Mouse (Mus musculus): ENCODE measurements at regions not wholly inside any gene's neighbourhood (a gene's known extent, or its start where the extent isn't known, plus 50 kb on each side); places are given as distances from the start of the nearest gene placed in this dataset.

- no peaks in the 10 kb centered on the region for H3K4me1 ChIP-seq (ENCODE audit: control insufficient read depth, insufficient read depth, low read length)
- no peak overlapping the region for H3K9ac ChIP-seq (replicated peaks; ENCODE audit: low read length)
- H3K9me3 ChIP-seq (ENCODE audit: control insufficient read depth, low read length) = no peaks in the 10 kb centered on the region
- ATAC-seq (ENCODE audit: low FRiP score, low TSS enrichment) = no peak
- no peak overlapping the region for H3K4me3 ChIP-seq (replicated peaks; ENCODE audit: low read depth, low read length)
- 93% methylated on average over 5 of the region's 5 CpGs for WGBS
- H3K36me3 ChIP-seq (ENCODE audit: control insufficient read depth, insufficient read depth, low read length) = no peaks in the 10 kb centered on the region
- H3K27me3 ChIP-seq (ENCODE audit: control insufficient read depth, insufficient read depth, low read length) = no peaks in the 10 kb centered on the region
- no peak overlapping the region for H3K4me2 ChIP-seq (ENCODE audit: low read length)
- DNase-seq = no peak
- no peak overlapping the region for H3K27ac ChIP-seq (replicated peaks; ENCODE audit: low read depth, low read length)
Measured at GRCm38 (mm10) chr13:97705926-97706325, 54.5 kb downstream of the Gm10260 start.

- ATAC-seq (ENCODE audit: low FRiP score, low TSS enrichment) (no peak), DNase-seq (no peak)
- no peaks in the 10 kb centered on the region for H3K4me1 ChIP-seq (ENCODE audit: control insufficient read depth, insufficient read depth, low read length)
- H3K36me3 ChIP-seq (ENCODE audit: control insufficient read depth, insufficient read depth, low read length) = no peaks in the 10 kb centered on the region
- H3K27ac ChIP-seq (replicated peaks; ENCODE audit: low read depth, low read length) = no peak overlapping the region
- no peaks in the 10 kb centered on the region for H3K27me3 ChIP-seq (ENCODE audit: control insufficient read depth, insufficient read depth, low read length)
- H3K4me2 ChIP-seq (ENCODE audit: low read length) = no peak overlapping the region
- H3K9me3 ChIP-seq (ENCODE audit: control insufficient read depth, low read length) = no peaks in the 10 kb centered on the region
- 97% methylated on average over 4 of the region's 4 CpGs for WGBS
- H3K4me3 ChIP-seq (replicated peaks; ENCODE audit: low read depth, low read length) = no peak overlapping the region
- H3K9ac ChIP-seq (replicated peaks; ENCODE audit: low read length) = no peak overlapping the region
Measured at GRCm38 (mm10) chr13:97704541-97704940, 55.9 kb downstream of the Gm10260 start.

- ATAC-seq (ENCODE audit: low FRiP score, low TSS enrichment) (no peak), DNase-seq (no peak)
- H3K4me2 ChIP-seq (ENCODE audit: low read length) = no peak overlapping the region
- 86% methylated on average over 2 of the region's 2 CpGs for WGBS
- H3K9ac ChIP-seq (replicated peaks; ENCODE audit: low read length) = no peak overlapping the region
- H3K4me3 ChIP-seq (replicated peaks; ENCODE audit: low read depth, low read length) = no peak overlapping the region
- H3K36me3 ChIP-seq (ENCODE audit: control insufficient read depth, insufficient read depth, low read length) = no peaks in the 10 kb centered on the region
- H3K9me3 ChIP-seq (ENCODE audit: control insufficient read depth, low read length) = no peaks in the 10 kb centered on the region
- H3K4me1 ChIP-seq (ENCODE audit: control insufficient read depth, insufficient read depth, low read length) = no peaks in the 10 kb centered on the region
- no peak overlapping the region for H3K27ac ChIP-seq (replicated peaks; ENCODE audit: low read depth, low read length)
- no peaks in the 10 kb centered on the region for H3K27me3 ChIP-seq (ENCODE audit: control insufficient read depth, insufficient read depth, low read length)
Measured at GRCm38 (mm10) chr13:97698967-97699366, 61.5 kb downstream of the Gm10260 start.

GRCm38 (mm10) chr13:97698317-97698716 lies 62.1 kb downstream of the Gm10260 start:
- H3K4me3 ChIP-seq (replicated peaks; ENCODE audit: low read depth, low read length) = no peak overlapping the region
- no peak for ATAC-seq (ENCODE audit: low FRiP score, low TSS enrichment)
- WGBS = 85% methylated on average over 1 of the region's 1 CpGs

GRCm38 (mm10) chr13:97697262-97697661 lies 63.2 kb downstream of the Gm10260 start:
- Histone ChIP-seq H3K4me2 (ENCODE audit: low read length) (no peak overlapping the region), H3K4me3 (replicated peaks; ENCODE audit: low read depth, low read length) (no peak overlapping the region), H3K9me3 (ENCODE audit: control insufficient read depth, low read length) (no peaks in the 10 kb centered on the region), H3K9ac (replicated peaks; ENCODE audit: low read length) (no peak overlapping the region), H3K4me1 (ENCODE audit: control insufficient read depth, insufficient read depth, low read length) (no peaks in the 10 kb centered on the region), H3K27me3 (ENCODE audit: control insufficient read depth, insufficient read depth, low read length) (no peaks in the 10 kb centered on the region), H3K27ac (replicated peaks; ENCODE audit: low read depth, low read length) (no peak overlapping the region), H3K36me3 (ENCODE audit: control insufficient read depth, insufficient read depth, low read length) (no peaks in the 10 kb centered on the region)
- WGBS = 89% methylated on average over 10 of the region's 10 CpGs
- no peak for ATAC-seq (ENCODE audit: low FRiP score, low TSS enrichment)
- DNase-seq = no peak

More at GRCm38 (mm10) chr13:97698317-97698716, 62.1 kb downstream of the Gm10260 start:
- no peaks in the 10 kb centered on the region for H3K9me3 ChIP-seq (ENCODE audit: control insufficient read depth, low read length)
- DNase-seq = no peak
- no peaks in the 10 kb centered on the region for H3K27me3 ChIP-seq (ENCODE audit: control insufficient read depth, insufficient read depth, low read length)
- H3K36me3 ChIP-seq (ENCODE audit: control insufficient read depth, insufficient read depth, low read length) = no peaks in the 10 kb centered on the region
- H3K4me2 ChIP-seq (ENCODE audit: low read length) = no peak overlapping the region
- H3K9ac ChIP-seq (replicated peaks; ENCODE audit: low read length) = no peak overlapping the region
- no peak overlapping the region for H3K27ac ChIP-seq (replicated peaks; ENCODE audit: low read depth, low read length)
- H3K4me1 ChIP-seq (ENCODE audit: control insufficient read depth, insufficient read depth, low read length) = no peaks in the 10 kb centered on the region

- no peaks in the 10 kb centered on the region for H3K9me3 ChIP-seq (ENCODE audit: control insufficient read depth, low read length)
- no peak overlapping the region for H3K9ac ChIP-seq (replicated peaks; ENCODE audit: low read length)
- H3K4me1 ChIP-seq (ENCODE audit: control insufficient read depth, insufficient read depth, low read length) = no peaks in the 10 kb centered on the region
- DNase-seq (no peak), ATAC-seq (ENCODE audit: low FRiP score, low TSS enrichment) (no peak)
- H3K36me3 ChIP-seq (ENCODE audit: control insufficient read depth, insufficient read depth, low read length) = no peaks in the 10 kb centered on the region
- no peak overlapping the region for H3K27ac ChIP-seq (replicated peaks; ENCODE audit: low read depth, low read length)
- 49% methylated on average over 2 of the region's 2 CpGs for WGBS
- no peaks in the 10 kb centered on the region for H3K27me3 ChIP-seq (ENCODE audit: control insufficient read depth, insufficient read depth, low read length)
- no peak overlapping the region for H3K4me3 ChIP-seq (replicated peaks; ENCODE audit: low read depth, low read length)
- H3K4me2 ChIP-seq (ENCODE audit: low read length) = no peak overlapping the region
Measured at GRCm38 (mm10) chr13:97695022-97695421, 65.4 kb downstream of the Gm10260 start.

GRCm38 (mm10) chr13:97694356-97694990 lies 66.0 kb downstream of the Gm10260 start:
- Histone ChIP-seq H3K27ac (replicated peaks; ENCODE audit: low read depth, low read length) (0 out of 2 replicates have a peak overlapping the region, but pooled peaks have one; percentile 14), H3K4me1 (ENCODE audit: control insufficient read depth, insufficient read depth, low read length) (no peaks in the 10 kb centered on the region)

GRCm38 (mm10) chr13:97688310-97688886 lies 72.0 kb downstream of the Gm10260 start:
- 93% methylated on average over 12 of the region's 12 CpGs for WGBS
- Histone ChIP-seq H3K4me3 (replicated peaks; ENCODE audit: low read depth, low read length) (no peak overlapping the region), H3K27me3 (ENCODE audit: control insufficient read depth, insufficient read depth, low read length) (no peaks in the 10 kb centered on the region), H3K4me1 (ENCODE audit: control insufficient read depth, insufficient read depth, low read length) (no peaks in the 10 kb centered on the region), H3K9me3 (ENCODE audit: control insufficient read depth, low read length) (no peaks in the 10 kb centered on the region), H3K27ac (replicated peaks; ENCODE audit: low read depth, low read length) (no peak overlapping the region), H3K4me2 (ENCODE audit: low read length) (no peak overlapping the region), H3K36me3 (ENCODE audit: control insufficient read depth, insufficient read depth, low read length) (no peaks in the 10 kb centered on the region), H3K9ac (replicated peaks; ENCODE audit: low read length) (no peak overlapping the region)
- ATAC-seq (ENCODE audit: low FRiP score, low TSS enrichment) (no peak), DNase-seq (no peak)

More at GRCm38 (mm10) chr13:97694356-97694990, 66.0 kb downstream of the Gm10260 start:
- H3K4me2 ChIP-seq (ENCODE audit: low read length) = no peak overlapping the region
- no peaks in the 10 kb centered on the region for H3K27me3 ChIP-seq (ENCODE audit: control insufficient read depth, insufficient read depth, low read length)
- no peak overlapping the region for H3K4me3 ChIP-seq (replicated peaks; ENCODE audit: low read depth, low read length)
- 36% methylated on average over 9 of the region's 9 CpGs for WGBS
- H3K36me3 ChIP-seq (ENCODE audit: control insufficient read depth, insufficient read depth, low read length) = no peaks in the 10 kb centered on the region
- H3K9me3 ChIP-seq (ENCODE audit: control insufficient read depth, low read length) = no peaks in the 10 kb centered on the region
- DNase-seq (peak; percentile 63), ATAC-seq (ENCODE audit: low FRiP score, low TSS enrichment) (peak; percentile 76; the same call in 1 of the 2 replicates)
- H3K9ac ChIP-seq (replicated peaks; ENCODE audit: low read length) = no peak overlapping the region

- ATAC-seq (ENCODE audit: low FRiP score, low TSS enrichment) (no peak), DNase-seq (no peak)
- H3K36me3 ChIP-seq (ENCODE audit: control insufficient read depth, insufficient read depth, low read length) = no peaks in the 10 kb centered on the region
Measured at GRCm38 (mm10) chr13:97683836-97684235, 76.6 kb downstream of the Gm10260 start.

More at GRCm38 (mm10) chr13:97683836-97684235, 76.6 kb downstream of the Gm10260 start:
- Histone ChIP-seq H3K9me3 (ENCODE audit: control insufficient read depth, low read length) (no peaks in the 10 kb centered on the region), H3K4me1 (ENCODE audit: control insufficient read depth, insufficient read depth, low read length) (no peaks in the 10 kb centered on the region), H3K27me3 (ENCODE audit: control insufficient read depth, insufficient read depth, low read length) (no peaks in the 10 kb centered on the region), H3K9ac (replicated peaks; ENCODE audit: low read length) (no peak overlapping the region), H3K4me3 (replicated peaks; ENCODE audit: low read depth, low read length) (no peak overlapping the region), H3K27ac (replicated peaks; ENCODE audit: low read depth, low read length) (no peak overlapping the region), H3K4me2 (ENCODE audit: low read length) (no peak overlapping the region)
- 91% methylated on average over 6 of the region's 6 CpGs for WGBS

Measured in midbrain, embryonic 14.5 days (tissue).